Mouse (Mus musculus): ENCODE results near the gene Sgf29.

Sgf29 gene

GRCm38 (mm10) chr7:126649231-126650051 is at the start of gene Sgf29:
Gene Sgf29 (plus strand): TSS chr7:126649309.
- DNase-seq (ENCODE audit: low spot score in 2 of 2) = peak; percentile 83 to 88

DNA sequence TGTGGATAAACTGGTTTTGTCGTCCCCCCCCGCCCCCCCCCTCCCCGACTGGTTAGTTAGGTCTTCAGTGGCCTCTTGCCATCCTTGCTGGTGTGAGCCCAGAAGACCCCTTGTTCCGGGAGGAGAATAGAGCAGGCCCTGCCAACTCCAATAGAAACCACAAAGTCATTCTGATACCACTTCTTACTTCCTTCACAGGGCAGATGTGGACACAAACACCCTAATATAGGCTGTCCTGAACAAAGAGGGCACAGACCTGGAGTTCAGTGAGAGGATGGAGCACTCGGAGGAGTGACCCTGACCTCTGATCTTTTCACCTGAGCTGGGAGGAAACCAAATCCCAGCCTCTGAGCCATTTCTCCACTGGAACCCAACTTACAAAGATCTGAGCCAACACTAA is 47.2 kb upstream of the Sgf29 start:
- DNase-seq (ENCODE audit: low spot score in 2 of 2) = no peak

DNA sequence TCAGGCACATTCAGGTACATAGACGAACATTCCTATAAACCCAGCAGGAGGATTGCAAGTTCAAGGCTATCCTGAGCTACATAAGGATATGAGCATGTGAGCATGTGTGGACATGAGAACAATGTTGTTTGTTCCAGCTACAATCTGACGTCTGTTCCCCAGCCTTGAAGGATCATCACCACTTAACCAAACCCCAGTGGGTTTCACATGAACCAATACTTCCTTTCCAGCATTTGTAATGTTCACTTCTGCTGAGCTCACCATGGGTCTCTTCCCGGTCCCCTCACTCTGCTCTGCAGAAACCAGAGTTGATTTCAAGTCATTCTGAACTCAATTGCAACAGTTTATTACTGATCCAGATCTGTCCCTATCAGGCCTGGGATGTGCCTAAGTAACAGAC is 46.5 kb upstream of the Sgf29 start:
- DNase-seq (ENCODE audit: low spot score in 2 of 2) = no peak

DNA sequence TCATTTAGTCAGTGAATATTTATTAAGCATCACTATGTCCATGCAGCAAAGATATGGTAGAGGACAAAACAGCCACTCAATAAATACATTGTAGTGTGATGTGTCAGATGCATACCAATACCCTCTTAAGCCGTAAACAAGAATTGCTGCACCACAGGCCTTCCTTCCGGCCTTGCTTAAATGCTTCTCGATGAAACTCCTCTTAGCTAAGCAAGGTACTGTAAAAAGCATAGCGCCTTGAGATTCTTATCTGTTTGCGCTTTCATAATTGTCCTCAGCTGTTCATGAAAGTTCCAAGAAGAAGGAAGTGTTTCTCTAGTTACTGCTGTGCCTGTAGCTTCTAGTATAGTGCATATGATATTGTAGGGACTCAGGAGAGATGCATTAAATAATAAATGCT is 42.5 kb upstream of the Sgf29 start:
- no peak for DNase-seq (ENCODE audit: low spot score in 2 of 2)

- no peak for DNase-seq (ENCODE audit: low spot score in 2 of 2)
Observed at GRCm38 (mm10) chr7:126607064-126607463, 42.0 kb upstream of the Sgf29 start.

DNA sequence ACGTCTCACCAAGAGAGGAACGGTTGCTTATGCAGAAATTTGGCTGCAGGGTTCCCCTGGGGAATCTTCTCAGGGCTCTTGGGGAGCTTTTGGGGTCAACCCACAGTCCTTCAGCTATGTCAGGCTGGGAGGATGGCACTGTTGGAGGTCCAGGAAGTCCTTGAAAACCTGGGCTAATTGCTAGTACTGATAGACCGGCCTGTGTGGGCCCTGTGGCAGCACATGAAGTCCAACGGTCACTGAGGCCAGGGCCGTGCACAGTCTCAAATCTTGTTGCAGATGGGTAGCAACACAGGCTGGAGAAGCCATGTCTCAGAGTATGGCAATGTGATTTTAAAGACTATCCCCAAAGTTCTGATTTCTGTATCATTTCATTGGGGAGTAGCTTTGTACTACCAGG is 41.3 kb upstream of the Sgf29 start:
- no peak for DNase-seq (ENCODE audit: low spot score in 2 of 2)

- DNase-seq (ENCODE audit: low spot score in 2 of 2) = no peak
Observed at GRCm38 (mm10) chr7:126612736-126613135, 36.4 kb upstream of the Sgf29 start.

DNA sequence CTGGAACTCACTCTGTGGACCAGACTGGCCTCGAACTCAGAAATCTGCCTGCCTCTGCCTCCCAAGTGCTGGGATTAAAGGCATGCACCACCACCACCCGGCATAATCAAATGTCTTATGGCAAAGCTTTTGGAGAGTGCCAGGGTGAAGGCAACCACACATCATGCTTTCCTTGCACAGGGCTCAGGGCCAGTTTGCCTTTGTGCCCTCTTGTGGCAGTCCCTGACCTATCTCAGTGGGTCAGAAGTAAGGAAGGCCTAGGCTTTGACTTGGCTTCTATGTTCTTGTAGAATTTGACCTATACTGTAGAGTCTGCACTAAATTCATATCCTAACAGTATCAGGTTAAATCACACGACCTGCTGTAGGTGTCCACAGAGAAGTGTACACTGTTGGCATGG is 32.4 kb upstream of the Sgf29 start:
- DNase-seq (ENCODE audit: low spot score in 2 of 2) = no peak

DNA sequence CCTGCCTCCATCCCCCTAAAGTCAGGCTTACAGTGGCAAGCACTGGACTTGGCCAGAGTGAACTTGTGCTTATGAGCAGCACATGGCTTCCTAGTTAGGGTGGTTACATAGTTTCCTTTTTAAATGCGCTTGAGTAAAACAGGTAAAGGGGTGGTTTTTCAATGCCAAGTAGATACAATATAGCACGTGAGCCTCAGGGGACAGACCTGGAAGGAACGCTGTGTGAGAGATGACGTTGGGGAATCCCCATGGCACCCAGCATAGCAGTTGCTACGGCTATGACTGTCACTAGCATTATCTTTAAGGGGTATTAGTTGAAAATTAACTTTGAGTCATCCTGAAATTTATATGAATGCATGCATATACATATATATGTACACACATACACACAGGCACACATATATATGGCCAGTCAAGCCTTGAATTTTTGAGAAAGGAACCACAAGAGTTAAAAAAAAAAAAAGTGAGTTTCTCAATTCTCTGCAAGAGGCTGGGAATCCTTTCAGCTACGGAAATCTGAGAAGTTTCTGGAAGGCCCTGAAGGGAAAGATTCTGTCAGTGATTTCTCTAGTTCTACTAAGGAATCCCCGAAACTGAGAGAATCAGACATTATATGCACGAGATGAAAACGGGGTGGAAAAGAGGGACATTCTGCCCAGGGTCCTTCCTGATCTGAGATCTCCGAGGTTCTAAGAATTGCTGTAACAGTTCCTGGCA is 29.4 kb upstream of the Sgf29 start:
- DNase-seq (ENCODE audit: low spot score in 2 of 2) = no peak

DNA sequence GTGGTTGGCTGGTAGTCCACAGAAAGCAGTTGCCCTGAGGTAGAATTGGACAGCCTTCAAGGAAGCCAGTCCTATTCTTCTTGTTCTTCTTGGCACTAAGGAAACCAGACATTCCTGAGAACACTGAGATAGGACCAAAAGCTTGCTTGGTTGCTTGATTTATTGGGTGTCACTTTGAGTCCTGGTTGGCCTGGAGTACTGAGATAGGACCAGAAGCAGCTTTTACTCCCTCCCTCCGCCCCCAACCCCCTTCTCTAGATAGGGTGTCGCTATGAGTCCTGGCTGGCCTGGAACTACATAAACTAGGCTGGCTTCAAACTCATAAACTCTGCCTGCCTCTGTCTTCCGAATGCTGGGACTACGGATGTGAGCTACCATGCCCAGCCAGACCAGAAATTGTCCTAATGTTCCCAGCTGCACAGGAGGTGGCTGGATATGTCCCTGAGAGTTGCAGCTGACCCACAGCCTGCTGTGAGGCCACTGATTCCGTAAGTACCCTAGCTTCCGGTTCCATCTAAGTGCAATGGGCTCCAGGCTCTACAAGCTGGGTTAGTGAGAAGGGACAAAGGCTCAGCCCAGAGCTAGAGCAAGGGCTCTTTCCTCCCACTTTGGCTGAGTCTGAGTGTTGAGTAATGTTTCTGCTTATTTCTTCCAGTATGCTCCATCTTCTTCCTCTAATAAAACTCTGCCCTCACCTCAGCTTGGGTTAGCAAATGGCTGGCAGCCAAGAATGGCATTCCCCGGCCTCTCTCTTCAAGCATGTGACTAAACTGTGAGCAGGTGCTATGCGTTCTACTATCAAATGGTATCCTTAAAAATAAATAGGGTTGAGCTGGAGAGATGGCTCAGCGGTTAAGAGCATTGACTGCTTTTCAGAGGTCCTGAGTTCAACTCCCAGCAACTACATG is 27.4 kb upstream of the Sgf29 start:
- no peak for DNase-seq (ENCODE audit: low spot score in 2 of 2)

DNA sequence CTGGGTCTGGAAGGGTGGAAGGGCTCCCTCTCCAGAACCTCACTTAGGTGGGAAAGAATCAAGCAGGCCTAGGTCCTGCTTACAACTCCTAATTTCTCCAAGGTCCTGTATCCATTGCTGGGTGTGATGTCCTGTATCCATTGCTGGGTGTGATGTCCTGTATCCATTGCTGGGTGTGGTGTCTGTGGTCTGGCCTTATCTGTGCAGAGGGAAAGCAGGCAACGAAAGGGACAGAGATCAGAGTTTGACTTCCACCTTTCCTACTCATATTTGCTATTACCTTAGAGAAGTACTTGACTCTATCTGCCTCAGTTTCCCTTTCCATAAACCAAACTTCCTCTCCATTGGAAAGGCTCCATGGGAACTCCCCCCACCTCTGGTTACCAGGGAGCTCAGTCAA is 25.7 kb upstream of the Sgf29 start:
- DNase-seq (ENCODE audit: low spot score in 2 of 2) = no peak

- DNase-seq (ENCODE audit: low spot score in 2 of 2) = no peak
Observed at GRCm38 (mm10) chr7:126624774-126625173, 24.3 kb upstream of the Sgf29 start.

GRCm38 (mm10) chr7:126625369-126625768 is 23.7 kb upstream of the Sgf29 start:
- DNase-seq (ENCODE audit: low spot score in 2 of 2) = no peak

- DNase-seq (ENCODE audit: low spot score in 2 of 2) = no peak
Observed at GRCm38 (mm10) chr7:126625807-126626600, 23.1 kb upstream of the Sgf29 start.

- no peak for DNase-seq (ENCODE audit: low spot score in 2 of 2)
Observed at GRCm38 (mm10) chr7:126628111-126628510, 21.0 kb upstream of the Sgf29 start.

DNA sequence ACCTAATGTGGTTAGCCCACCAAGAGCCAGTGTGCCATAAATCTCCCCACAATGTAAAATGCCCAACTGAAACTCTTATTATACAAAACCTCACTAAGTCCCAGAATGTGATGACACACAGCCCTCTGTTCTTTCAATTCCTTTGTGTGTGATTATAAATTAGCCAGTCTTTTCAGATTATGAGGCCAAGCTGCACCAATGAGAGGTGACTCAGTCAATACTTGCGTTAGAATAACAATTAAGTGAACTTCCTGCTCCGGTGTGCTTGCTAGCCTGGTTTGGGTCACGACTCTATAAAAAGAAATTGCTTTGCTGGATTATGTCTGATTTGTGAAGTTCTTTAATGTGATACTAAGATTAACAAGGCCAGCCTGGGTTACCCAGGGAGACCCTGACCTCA is 19.2 kb upstream of the Sgf29 start:
- no peak for DNase-seq (ENCODE audit: low spot score in 2 of 2)

DNA sequence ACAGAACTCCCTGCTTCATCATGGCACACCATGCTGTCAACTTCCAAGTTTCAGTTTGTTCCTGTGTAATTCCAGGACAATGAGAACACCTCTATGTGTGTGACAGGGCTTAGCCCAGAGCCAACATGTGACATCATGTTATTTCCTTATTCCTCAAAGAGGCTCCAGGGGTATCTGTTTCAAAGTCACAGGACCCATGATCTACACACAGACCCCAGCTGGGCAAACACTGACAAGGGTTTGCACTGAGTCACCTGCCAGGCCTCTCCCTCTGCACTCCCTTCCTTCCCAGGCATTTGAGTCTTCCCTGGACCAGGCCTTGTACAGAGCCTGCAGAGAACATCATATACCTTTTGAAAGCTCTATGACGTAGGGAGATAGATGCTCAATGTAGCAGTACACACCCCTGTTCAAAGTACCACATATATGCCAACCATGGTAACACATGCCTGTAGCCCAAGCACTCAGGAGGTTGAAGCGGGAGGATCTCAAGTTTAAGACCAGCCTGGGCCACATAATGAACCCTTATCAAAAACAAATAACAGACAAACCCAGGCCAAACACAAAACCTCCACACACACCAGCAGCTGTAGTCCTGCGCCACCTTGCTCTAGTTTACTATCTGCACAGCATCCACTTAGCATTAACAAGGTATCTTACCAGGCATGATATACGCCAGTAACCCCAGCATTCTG is 18.1 kb upstream of the Sgf29 start, which contains the start of gene Nupr1:
Gene Nupr1 (minus strand): TSS at position 38 of the 695 bp plus-strand sequence.
- DNase-seq (ENCODE audit: low spot score in 2 of 2) = no peak

GRCm38 (mm10) chr7:126632478-126632877 is 16.6 kb upstream of the Sgf29 start:
- DNase-seq (ENCODE audit: low spot score in 2 of 2) = no peak

- no peak for DNase-seq (ENCODE audit: low spot score in 2 of 2)
Observed at GRCm38 (mm10) chr7:126635375-126635774, 13.7 kb upstream of the Sgf29 start.

DNA sequence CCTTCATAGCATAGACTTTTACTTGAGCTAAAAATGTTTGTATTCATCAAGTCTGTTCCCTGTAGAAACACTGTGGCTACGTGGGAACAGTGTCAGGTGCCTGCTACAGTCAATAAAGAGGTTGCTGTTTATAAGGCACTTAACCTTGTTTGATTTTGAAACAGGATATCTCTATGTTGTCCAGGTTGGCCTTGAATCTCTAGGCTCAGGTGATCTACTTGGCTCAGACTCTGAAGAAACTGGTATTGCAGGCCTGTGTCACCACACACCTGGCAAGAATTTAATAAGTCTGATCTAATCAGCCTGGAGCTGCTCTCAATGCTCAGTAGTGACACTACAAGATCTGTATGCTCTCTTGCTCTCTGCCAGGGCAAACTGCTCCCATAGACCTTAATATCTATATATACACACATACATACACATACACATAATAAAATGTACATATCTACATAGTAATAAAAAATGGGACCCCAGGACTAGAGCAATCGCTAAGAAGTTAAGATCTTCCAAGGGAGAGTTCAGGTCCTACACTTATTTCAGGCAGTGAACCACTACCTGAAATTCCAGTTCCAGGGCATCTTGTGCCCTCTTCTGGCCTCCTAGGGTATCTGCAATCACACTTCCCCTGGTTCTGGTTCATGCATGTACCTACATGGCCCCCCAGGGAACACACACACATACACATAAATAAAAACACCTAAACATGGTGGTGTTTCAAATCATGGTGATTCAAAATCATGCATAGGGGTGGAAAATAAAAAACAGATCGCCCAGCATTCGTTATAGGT is 12.2 kb upstream of the Sgf29 start:
- DNase-seq (ENCODE audit: low spot score in 2 of 2) = peak in 1 of 2 experiments; percentile 26
